Mouse (Mus musculus): Measurements from ENCODE around the gene Anapc13. TPM values are rescaled to one million over a fixed set of nuclear protein-coding genes. Genes with fewer than 3 reads are reported as not detected.
A peak's percentile ranks its signal among the peaks of the same experiment; 100 is the strongest.

The Anapc13 gene
- polyA plus RNA-seq (2012; rRNA removed) (88.7 and 191 TPM in 2 replicates), polyA plus RNA-seq (2014; fragmentation: Nextera tagmentation; extraction: Ambion mirVana) (169 and 177 TPM in 2 replicates)

- Histone ChIP-seq H3K9ac (ENCODE audit: low read depth, low read length, severe bottlenecking) (peak within 1 kb of the TSS; percentile 98), H3K36me3 (ENCODE audit: control insufficient read depth, insufficient read depth, low read length) (peaks cover 5% of the 10 kb centered on the region; the same call in 1 of the 2 replicates), H3K4me1 (ENCODE audit: control insufficient read depth, insufficient read depth, low read length) (peaks cover 14% of the 10 kb centered on the region), H3K27ac (replicated peaks; ENCODE audit: low read depth, low read length) (peak within 1 kb of the TSS; percentile 96), H3K4me3 (replicated peaks; ENCODE audit: low read length) (peak within 1 kb of the TSS; percentile 95), H3K9me3 (ENCODE audit: control insufficient read depth, low read length) (no peaks in the 10 kb centered on the region), H3K4me2 (replicated peaks; ENCODE audit: low read depth, low read length, severe bottlenecking) (peak within 1 kb of the TSS; percentile 67), H3K27me3 (ENCODE audit: control insufficient read depth, insufficient read depth, low read length) (no peaks in the 10 kb centered on the region)
- ATAC-seq (ENCODE audit: low FRiP score, low read depth) (peak; percentile 95), DNase-seq (ENCODE audit: low spot score) (peak; percentile 95)
- under 1% methylated on average over 61 of the region's 84 CpGs for WGBS
- TF ChIP-seq POLR2A (IDR thresholded peaks at IDR 0.05; ENCODE audit: borderline replicate concordance, extremely low read depth, insufficient read depth, insufficient read length) = peak; percentile 79; the same call in 1 of the 2 replicates
Observed at GRCm38 (mm10) chr9:102625983-102626838, at the start of gene Anapc13, which contains the start of gene Cep63. Gene Anapc13 (plus strand): TSS chr9:102626296. Gene Cep63 (minus strand): TSS chr9:102626534.

- 47% methylated on average over 5 of the region's 5 CpGs for WGBS
- Histone ChIP-seq H3K4me1 (ENCODE audit: control insufficient read depth, insufficient read depth, low read length) (peaks cover 9% of the 10 kb centered on the region; the same call in 1 of the 2 replicates), H3K27ac (replicated peaks; ENCODE audit: low read depth, low read length) (no peak overlapping the region), H3K4me2 (replicated peaks; ENCODE audit: low read depth, low read length, severe bottlenecking) (no peak overlapping the region), H3K9me3 (ENCODE audit: control insufficient read depth, low read length) (no peaks in the 10 kb centered on the region), H3K36me3 (ENCODE audit: control insufficient read depth, insufficient read depth, low read length) (no peaks in the 10 kb centered on the region), H3K9ac (ENCODE audit: low read depth, low read length, severe bottlenecking) (no peak overlapping the region), H3K4me3 (replicated peaks; ENCODE audit: low read length) (no peak overlapping the region), H3K27me3 (ENCODE audit: control insufficient read depth, insufficient read depth, low read length) (no peaks in the 10 kb centered on the region)
- ATAC-seq (ENCODE audit: low FRiP score, low read depth) = no peak
- DNase-seq (ENCODE audit: low spot score) = no peak
- no peak for TF ChIP-seq POLR2A (IDR thresholded peaks at IDR 0.05; ENCODE audit: borderline replicate concordance, extremely low read depth, insufficient read depth, insufficient read length)
Observed at GRCm38 (mm10) chr9:102577480-102577879, 48.6 kb upstream of the Anapc13 start.

GRCm38 (mm10) chr9:102581921-102582469 lies 44.1 kb upstream of the Anapc13 start:
- Histone ChIP-seq H3K27ac (replicated peaks; ENCODE audit: low read depth, low read length) (no peak overlapping the region), H3K4me2 (replicated peaks; ENCODE audit: low read depth, low read length, severe bottlenecking) (no peak overlapping the region), H3K27me3 (ENCODE audit: control insufficient read depth, insufficient read depth, low read length) (no peaks in the 10 kb centered on the region), H3K4me3 (replicated peaks; ENCODE audit: low read length) (no peak overlapping the region), H3K9ac (ENCODE audit: low read depth, low read length, severe bottlenecking) (no peak overlapping the region), H3K4me1 (ENCODE audit: control insufficient read depth, insufficient read depth, low read length) (peaks cover 5% of the 10 kb centered on the region; the same call in 1 of the 2 replicates), H3K9me3 (ENCODE audit: control insufficient read depth, low read length) (no peaks in the 10 kb centered on the region), H3K36me3 (ENCODE audit: control insufficient read depth, insufficient read depth, low read length) (peaks cover 21% of the 10 kb centered on the region)
- TF ChIP-seq POLR2A (IDR thresholded peaks at IDR 0.05; ENCODE audit: borderline replicate concordance, extremely low read depth, insufficient read depth, insufficient read length) = no peak
- ATAC-seq (ENCODE audit: low FRiP score, low read depth) (no peak), DNase-seq (ENCODE audit: low spot score) (no peak)
- 75% methylated on average over 12 of the region's 12 CpGs for WGBS

GRCm38 (mm10) chr9:102587347-102587746 lies 38.7 kb upstream of the Anapc13 start:
- no peak overlapping the region for H3K4me2 ChIP-seq (replicated peaks; ENCODE audit: low read depth, low read length, severe bottlenecking)
- H3K4me3 ChIP-seq (replicated peaks; ENCODE audit: low read length) = no peak overlapping the region
- no peaks in the 10 kb centered on the region for H3K9me3 ChIP-seq (ENCODE audit: control insufficient read depth, low read length)
- DNase-seq (ENCODE audit: low spot score) (no peak), ATAC-seq (ENCODE audit: low FRiP score, low read depth) (no peak)
- H3K4me1 ChIP-seq (ENCODE audit: control insufficient read depth, insufficient read depth, low read length) = no peaks in the 10 kb centered on the region
- no peak overlapping the region for H3K27ac ChIP-seq (replicated peaks; ENCODE audit: low read depth, low read length)
- WGBS = 74% methylated on average over 5 of the region's 5 CpGs
- no peak for TF ChIP-seq POLR2A (IDR thresholded peaks at IDR 0.05; ENCODE audit: borderline replicate concordance, extremely low read depth, insufficient read depth, insufficient read length)
- no peaks in the 10 kb centered on the region for H3K27me3 ChIP-seq (ENCODE audit: control insufficient read depth, insufficient read depth, low read length)
- peaks cover 33% of the 10 kb centered on the region for H3K36me3 ChIP-seq (ENCODE audit: control insufficient read depth, insufficient read depth, low read length)
- H3K9ac ChIP-seq (ENCODE audit: low read depth, low read length, severe bottlenecking) = no peak overlapping the region

- no peaks in the 10 kb centered on the region for H3K9me3 ChIP-seq (ENCODE audit: control insufficient read depth, low read length)
- no peak overlapping the region for H3K4me3 ChIP-seq (replicated peaks; ENCODE audit: low read length)
- no peak overlapping the region for H3K9ac ChIP-seq (ENCODE audit: low read depth, low read length, severe bottlenecking)
- no peak for TF ChIP-seq POLR2A (IDR thresholded peaks at IDR 0.05; ENCODE audit: borderline replicate concordance, extremely low read depth, insufficient read depth, insufficient read length)
- no peak for ATAC-seq (ENCODE audit: low FRiP score, low read depth)
- peak overlapping the region; percentile 49; the same call in 1 of the 2 replicates for H3K27ac ChIP-seq (replicated peaks; ENCODE audit: low read depth, low read length)
- H3K4me1 ChIP-seq (ENCODE audit: control insufficient read depth, insufficient read depth, low read length) = no peaks in the 10 kb centered on the region
- H3K36me3 ChIP-seq (ENCODE audit: control insufficient read depth, insufficient read depth, low read length) = peaks cover 46% of the 10 kb centered on the region
- no peaks in the 10 kb centered on the region for H3K27me3 ChIP-seq (ENCODE audit: control insufficient read depth, insufficient read depth, low read length)
- no peak overlapping the region for H3K4me2 ChIP-seq (replicated peaks; ENCODE audit: low read depth, low read length, severe bottlenecking)
- DNase-seq (ENCODE audit: low spot score) = no peak
- 69% methylated on average over 6 of the region's 6 CpGs for WGBS
Observed at GRCm38 (mm10) chr9:102594667-102595393, 31.3 kb upstream of the Anapc13 start.

Measured in limb, embryonic 14.5 days (tissue).